Mouse (Mus musculus): Measurements from ENCODE around the gene Adcy2. TPM values are rescaled to one million over a fixed set of nuclear protein-coding genes. Genes with fewer than 3 reads are reported as not detected.

Adcy2 gene
- total RNA-seq, 2 experiments from 2014 or later, result not detected

GRCm38 (mm10) chr13:68835424-68836045 lies 163.8 kb downstream of the Adcy2 start:
- ATAC-seq (replicated peaks; ENCODE audit: low FRiP score, poor library complexity, severe bottlenecking), result no peak

GRCm38 (mm10) chr13:68832141-68832540 lies 167.2 kb downstream of the Adcy2 start:
- ATAC-seq (replicated peaks; ENCODE audit: low FRiP score, poor library complexity, severe bottlenecking), result no peak

- no peak for ATAC-seq (replicated peaks; ENCODE audit: low FRiP score, poor library complexity, severe bottlenecking)
These were observed 169.1 kb downstream of the Adcy2 start for GRCm38 (mm10) chr13:68830030-68830759.

GRCm38 (mm10) chr13:68828441-68828840 lies 170.9 kb downstream of the Adcy2 start:
- ATAC-seq (replicated peaks; ENCODE audit: low FRiP score, poor library complexity, severe bottlenecking), result no peak

GRCm38 (mm10) chr13:68826461-68826860 lies 172.9 kb downstream of the Adcy2 start:
- no peak for ATAC-seq (replicated peaks; ENCODE audit: low FRiP score, poor library complexity, severe bottlenecking)

GRCm38 (mm10) chr13:68820858-68821579 lies 178.3 kb downstream of the Adcy2 start:
- ATAC-seq (replicated peaks; ENCODE audit: low FRiP score, poor library complexity, severe bottlenecking), result no peak

GRCm38 (mm10) chr13:68815704-68816477 lies 183.4 kb downstream of the Adcy2 start:
- no peak for ATAC-seq (replicated peaks; ENCODE audit: low FRiP score, poor library complexity, severe bottlenecking)

GRCm38 (mm10) chr13:68811185-68811584 lies 188.2 kb downstream of the Adcy2 start:
- ATAC-seq (replicated peaks; ENCODE audit: low FRiP score, poor library complexity, severe bottlenecking), result no peak

- ATAC-seq (replicated peaks; ENCODE audit: low FRiP score, poor library complexity, severe bottlenecking), result no peak
These were observed 199.6 kb downstream of the Adcy2 start for GRCm38 (mm10) chr13:68799777-68800176.

- ATAC-seq (replicated peaks; ENCODE audit: low FRiP score, poor library complexity, severe bottlenecking), result no peak
These were observed 206.1 kb downstream of the Adcy2 start for GRCm38 (mm10) chr13:68793286-68793685.

GRCm38 (mm10) chr13:68787286-68788061 lies 211.9 kb downstream of the Adcy2 start:
- ATAC-seq (replicated peaks; ENCODE audit: low FRiP score, poor library complexity, severe bottlenecking), result no peak

- ATAC-seq (replicated peaks; ENCODE audit: low FRiP score, poor library complexity, severe bottlenecking), result no peak
These were observed 216.2 kb downstream of the Adcy2 start for GRCm38 (mm10) chr13:68783096-68783495.

- ATAC-seq (replicated peaks; ENCODE audit: low FRiP score, poor library complexity, severe bottlenecking), result no peak
These were observed 221.2 kb downstream of the Adcy2 start for GRCm38 (mm10) chr13:68778011-68778672.

- ATAC-seq (replicated peaks; ENCODE audit: low FRiP score, poor library complexity, severe bottlenecking), result no peak
These were observed 225.6 kb downstream of the Adcy2 start for GRCm38 (mm10) chr13:68773599-68774211.

- no peak for ATAC-seq (replicated peaks; ENCODE audit: low FRiP score, poor library complexity, severe bottlenecking)
These were observed 230.8 kb downstream of the Adcy2 start for GRCm38 (mm10) chr13:68768588-68768987.

GRCm38 (mm10) chr13:68765896-68766578 lies 233.3 kb downstream of the Adcy2 start:
- ATAC-seq (replicated peaks; ENCODE audit: low FRiP score, poor library complexity, severe bottlenecking), result no peak

- ATAC-seq (replicated peaks; ENCODE audit: low FRiP score, poor library complexity, severe bottlenecking), result no peak
These were observed 234.7 kb downstream of the Adcy2 start for GRCm38 (mm10) chr13:68764614-68765013.

- no peak for ATAC-seq (replicated peaks; ENCODE audit: low FRiP score, poor library complexity, severe bottlenecking)
These were observed 249.5 kb downstream of the Adcy2 start for GRCm38 (mm10) chr13:68749801-68750200.
